Mouse (Mus musculus): ENCODE data around the gene Wnt3a. TPM values are rescaled to one million over a fixed set of nuclear protein-coding genes. Genes with fewer than 3 reads are reported as not detected.

Gene Wnt3a
- polyA plus RNA-seq, 1 experiment from 2014 or later = 8.7 TPM

GRCm38 (mm10) chr11:59208153-59208831, 82.3 kb downstream of the Wnt3a start, which contains the start of gene 2310033P09Rik:
Gene 2310033P09Rik, plus strand, starts transcription at chr11:59208321.
- H3K4me3 ChIP-seq = peak within 1 kb of the TSS; percentile 95
- H3K36me3 ChIP-seq = peaks cover 75% of the 10 kb centered on the region
- no peaks in the 10 kb centered on the region for H3K9me3 ChIP-seq (replicated peaks)
- peak; percentile 96 for DNase-seq (ENCODE audit: low spot score)
- peaks cover 27% of the 10 kb centered on the region for H3K4me1 ChIP-seq
- H3K27ac ChIP-seq (replicated peaks) = peak within 1 kb of the TSS; percentile 94
- H3K27me3 ChIP-seq (ENCODE audit: low read depth, poor library complexity, severe bottlenecking) = no peaks in the 10 kb centered on the region
- under 1% methylated on average over 67 of the region's 67 CpGs for WGBS

- Histone ChIP-seq H3K4me3 (peak within 1 kb of the TSS; percentile 98), H3K4me1 (peaks cover 18% of the 10 kb centered on the region), H3K9me3 (replicated peaks) (no peaks in the 10 kb centered on the region), H3K36me3 (peaks cover 46% of the 10 kb centered on the region), H3K27ac (replicated peaks) (peak within 1 kb of the TSS; percentile 85), H3K27me3 (ENCODE audit: low read depth, poor library complexity, severe bottlenecking) (no peaks in the 10 kb centered on the region)
- peak; percentile 96 for DNase-seq (ENCODE audit: low spot score)
- WGBS = 1% methylated on average over 63 of the region's 63 CpGs
These were observed 88.2 kb downstream of the Wnt3a start, which contains the start of gene Mrpl55 for GRCm38 (mm10) chr11:59202081-59202995. Gene Mrpl55, plus strand, starts transcription at chr11:59202486.

DNA sequence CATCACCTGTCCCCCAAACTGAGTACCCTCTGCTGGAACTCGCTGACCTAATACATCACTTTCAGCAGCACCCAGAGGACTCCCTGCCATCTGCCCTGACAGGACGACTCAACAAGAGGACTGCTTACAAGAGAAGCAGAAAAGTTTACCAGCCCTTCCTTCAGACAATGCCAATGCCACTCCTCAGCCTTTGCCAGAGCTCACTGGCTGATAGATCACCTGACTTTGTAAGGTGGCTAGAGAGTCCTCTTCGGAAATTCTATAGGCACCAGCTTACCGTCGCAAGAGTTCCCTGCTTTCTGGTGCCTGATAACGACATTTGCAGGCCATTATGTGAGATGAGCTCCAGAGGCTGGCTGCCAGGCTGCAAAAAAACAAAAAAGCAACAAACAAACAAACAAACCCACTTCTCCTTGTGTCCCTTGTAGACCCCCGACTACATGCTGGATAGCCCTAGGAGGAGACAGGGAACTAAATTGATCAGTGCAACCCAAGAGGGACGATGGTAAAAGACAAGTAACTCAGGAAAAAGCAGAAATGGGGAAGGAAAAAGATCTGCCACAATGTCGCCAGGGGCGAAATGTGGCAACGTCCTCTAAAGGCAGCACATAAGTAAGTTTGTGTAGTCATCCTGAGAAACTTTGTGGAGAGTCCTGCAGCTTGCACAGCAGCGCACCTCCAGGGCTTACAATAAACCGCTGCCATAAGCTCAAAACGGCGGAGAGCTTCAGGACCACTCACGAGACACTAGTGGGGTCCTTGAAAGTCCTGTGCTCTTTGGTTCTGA, 89.1 kb downstream of the Wnt3a start:
- H3K4me3 ChIP-seq = peak overlapping the region; percentile 98
- H3K9me3 ChIP-seq (replicated peaks) = no peaks in the 10 kb centered on the region
- peaks cover 18% of the 10 kb centered on the region for H3K4me1 ChIP-seq
- H3K27ac ChIP-seq (replicated peaks) = peak overlapping the region; percentile 85
- H3K27me3 ChIP-seq (ENCODE audit: low read depth, poor library complexity, severe bottlenecking) = no peaks in the 10 kb centered on the region
- no peak for DNase-seq (ENCODE audit: low spot score)
- H3K36me3 ChIP-seq = peaks cover 38% of the 10 kb centered on the region
- 38% methylated on average over 16 of the region's 16 CpGs for WGBS

Small RNA genes within 50 kb of the gene (microRNA-seq; reads per million reads assigned to microRNA genes)
- gene Gm24756 = not detected

Other genes with a start within 250 kb of the Wnt3a start
- 0.01 TPM in 2 replicates for gene Obscn, start 154.3 kb downstream of the Wnt3a start, polyA plus RNA-seq (2016; fragmentation: Nextera tagmentation; extraction: Ambion mirVana)
- 5.2 and 5.4 TPM in 2 replicates for gene Iba57, start 127.0 kb downstream of the Wnt3a start, polyA plus RNA-seq (2016; fragmentation: Nextera tagmentation; extraction: Ambion mirVana)
- gene Gjc2, start 107.5 kb downstream of the Wnt3a start, polyA plus RNA-seq (2016; fragmentation: Nextera tagmentation; extraction: Ambion mirVana) = not detected in 2 replicates
- gene Guk1, start 98.5 kb downstream of the Wnt3a start, polyA plus RNA-seq (2016; fragmentation: Nextera tagmentation; extraction: Ambion mirVana) = 98.5 and 115 TPM in 2 replicates
- gene Mrpl55, start 88.3 kb downstream of the Wnt3a start, polyA plus RNA-seq (2016; fragmentation: Nextera tagmentation; extraction: Ambion mirVana) = 116 and 131 TPM in 2 replicates
- gene 2310033P09Rik, start 82.4 kb downstream of the Wnt3a start, polyA plus RNA-seq (2016; fragmentation: Nextera tagmentation; extraction: Ambion mirVana) = 46.8 and 52.2 TPM in 2 replicates
- 633 and 659 TPM in 2 replicates for gene Arf1, start 62.5 kb downstream of the Wnt3a start, polyA plus RNA-seq (2016; fragmentation: Nextera tagmentation; extraction: Ambion mirVana)
- gene Wnt9a, start 16.2 kb upstream of the Wnt3a start, polyA plus RNA-seq (2016; fragmentation: Nextera tagmentation; extraction: Ambion mirVana) = 7.8 and 9.7 TPM in 2 replicates
- not detected in 2 replicates for gene Prss38, start 84.9 kb upstream of the Wnt3a start, polyA plus RNA-seq (2016; fragmentation: Nextera tagmentation; extraction: Ambion mirVana)
- 16.2 and 18.1 TPM in 2 replicates for gene Jmjd4, start 159.3 kb upstream of the Wnt3a start, polyA plus RNA-seq (2016; fragmentation: Nextera tagmentation; extraction: Ambion mirVana)
- 108 and 127 TPM in 2 replicates for gene Snap47, start 160.4 kb upstream of the Wnt3a start, polyA plus RNA-seq (2016; fragmentation: Nextera tagmentation; extraction: Ambion mirVana)
- 9.5 and 11.3 TPM in 2 replicates for gene Zfp867, start 181.7 kb upstream of the Wnt3a start, polyA plus RNA-seq (2016; fragmentation: Nextera tagmentation; extraction: Ambion mirVana)
- gene Zkscan17, start 236.0 kb upstream of the Wnt3a start, polyA plus RNA-seq (2016; fragmentation: Nextera tagmentation; extraction: Ambion mirVana) = 36.4 and 37.7 TPM in 2 replicates